Mouse (Mus musculus): Measurements from ENCODE around the gene Zyg11a. TPM values are rescaled to one million over a fixed set of nuclear protein-coding genes. Genes with fewer than 3 reads are reported as not detected.
"Not testable (repeated sequence)": the region's sequence is repeated elsewhere in the genome, so short reads cannot be mapped to it uniquely, and the experiment has no call there.

Zyg11a gene
- polyA plus RNA-seq, 1 experiment from 2014 or later: 0.22 TPM

- Histone ChIP-seq H3K27ac (no peak overlapping the region), H3K9me3 (peaks cover 3% of the 10 kb centered on the region; the same call in 1 of the 2 replicates), H3K9ac (no peak overlapping the region), H3K4me1 (no peaks in the 10 kb centered on the region), H3K4me3 (no peak overlapping the region), H3K27me3 (no peaks in the 10 kb centered on the region), H3K36me3 (no peaks in the 10 kb centered on the region), H3K4me2 (replicated peaks) (no peak overlapping the region)
- ATAC-seq (ENCODE audit: insufficient number of reproducible peaks, insufficient read depth, low FRiP score, low TSS enrichment): no peak
These were observed 74.1 kb downstream of the Zyg11a start for GRCm38 (mm10) chr4:108143778-108144177.

GRCm38 (mm10) chr4:108143178-108143577 is 74.7 kb downstream of the Zyg11a start:
- H3K4me3 ChIP-seq; H3K4me2 ChIP-seq (replicated peaks); H3K27me3 ChIP-seq; H3K27ac ChIP-seq; H3K9me3 ChIP-seq; ATAC-seq (ENCODE audit: insufficient number of reproducible peaks, insufficient read depth, low FRiP score, low TSS enrichment); H3K4me1 ChIP-seq; H3K9ac ChIP-seq; H3K36me3 ChIP-seq: not testable (repeated sequence)
- 87% methylated on average over 2 of the region's 2 CpGs for WGBS

DNA sequence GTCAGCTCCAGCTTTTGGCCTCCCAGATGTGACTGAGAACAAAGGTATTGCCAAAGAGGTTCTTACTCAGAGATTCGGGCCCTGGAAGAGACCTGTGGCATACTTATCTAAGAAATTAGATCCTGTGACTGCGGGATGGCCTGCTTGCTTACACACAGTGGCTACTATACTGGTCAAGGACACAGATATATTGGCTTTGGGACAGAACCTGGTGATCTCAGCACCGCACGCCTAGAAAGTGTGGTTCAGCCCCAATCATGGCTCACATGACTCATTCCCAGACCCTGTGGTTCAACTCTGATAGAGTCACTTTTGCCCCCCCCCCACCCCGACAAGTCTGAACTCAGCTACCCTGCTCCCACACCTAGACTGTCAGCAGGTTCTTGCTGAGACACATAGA is 80.9 kb downstream of the Zyg11a start:
- H3K27me3 ChIP-seq: no peaks in the 10 kb centered on the region
- no peak overlapping the region for H3K4me2 ChIP-seq (replicated peaks)
- H3K9ac ChIP-seq: no peak overlapping the region
- no peaks in the 10 kb centered on the region for H3K36me3 ChIP-seq
- H3K27ac ChIP-seq: no peak overlapping the region
- H3K4me3 ChIP-seq: no peak overlapping the region
- no peaks in the 10 kb centered on the region for H3K4me1 ChIP-seq
- no peaks in the 10 kb centered on the region for H3K9me3 ChIP-seq
- WGBS: 89% methylated on average over 5 of the region's 5 CpGs
- no peak for ATAC-seq (ENCODE audit: insufficient number of reproducible peaks, insufficient read depth, low FRiP score, low TSS enrichment)

Other genes starting within 250 kb of the Zyg11a start
- gene Slc1a7, start 249.7 kb downstream of the Zyg11a start, polyA plus RNA-seq (2016; fragmentation: Nextera tagmentation; extraction: Ambion mirVana): not detected in 2 replicates
- gene Podn, start 121.6 kb downstream of the Zyg11a start, polyA plus RNA-seq (2016; fragmentation: Nextera tagmentation; extraction: Ambion mirVana): 0.41 and 0.79 TPM in 2 replicates
- gene Scp2, start 73.0 kb downstream of the Zyg11a start, polyA plus RNA-seq (2016; fragmentation: Nextera tagmentation; extraction: Ambion mirVana): 156 and 162 TPM in 2 replicates
- gene Echdc2, start 52.6 kb downstream of the Zyg11a start, polyA plus RNA-seq (2016; fragmentation: Nextera tagmentation; extraction: Ambion mirVana): 35.2 and 35.7 TPM in 2 replicates
- gene Zyg11b, start 83.0 kb upstream of the Zyg11a start, polyA plus RNA-seq (2016; fragmentation: Nextera tagmentation; extraction: Ambion mirVana): 18.4 and 20.5 TPM in 2 replicates
- 55.6 and 58.0 TPM in 2 replicates for gene Coa7, start 110.1 kb upstream of the Zyg11a start, polyA plus RNA-seq (2016; fragmentation: Nextera tagmentation; extraction: Ambion mirVana)
- 13.3 and 14.4 TPM in 2 replicates for gene Shisal2a, start 165.3 kb upstream of the Zyg11a start, polyA plus RNA-seq (2016; fragmentation: Nextera tagmentation; extraction: Ambion mirVana)
- gene Gpx7, start 188.9 kb upstream of the Zyg11a start, polyA plus RNA-seq (2016; fragmentation: Nextera tagmentation; extraction: Ambion mirVana): 62.7 and 67.1 TPM in 2 replicates
- 140 and 146 TPM in 2 replicates for gene Tut4, start 241.4 kb upstream of the Zyg11a start, polyA plus RNA-seq (2016; fragmentation: Nextera tagmentation; extraction: Ambion mirVana)

All from embryonic facial prominence, embryonic 12.5 days (tissue).